Mouse (Mus musculus) forebrain, embryonic 10.5 days (tissue): ENCODE measurements at regions not wholly inside any gene's neighbourhood (a gene's known extent, or its start where the extent isn't known, plus 50 kb on each side); places are given as distances from the start of the nearest gene placed in this dataset.

Source experiments
- DNase-seq: peaks from one replicate; pipeline ENCODE4 v3.0.0-alpha.2; 2017; ENCODE audit warnings: low spot score; ENCODE audit errors: extremely low spot score
- H3K27ac ChIP-seq: fragments of 300-500 bp; sonication (generic); 2 replicates; pipeline ENCODE4 v1.5.1; 2016; ENCODE audit warnings: mild to moderate bottlenecking
- H3K27me3 ChIP-seq: fragments of 300-500 bp; sonication (generic); 2 replicates; pipeline ENCODE4 v1.6.1; 2016; ENCODE audit warnings: mild to moderate bottlenecking; ENCODE audit not compliant: poor library complexity, severe bottlenecking
- H3K36me3 ChIP-seq: fragments of 300-500 bp; sonication (generic); replicated peaks from 2 replicates; pipeline ENCODE4 v1.6.1; 2016; ENCODE audit warnings: mild to moderate bottlenecking, moderate library complexity
- H3K4me1 ChIP-seq: fragments of 300-500 bp; sonication (generic); 2 replicates; pipeline ENCODE4 v1.6.1; 2016
- H3K4me3 ChIP-seq: fragments of 300-500 bp; sonication (generic); 2 replicates; pipeline ENCODE4 v1.5.1; 2016; ENCODE audit warnings: mild to moderate bottlenecking, moderate library complexity
- H3K9me3 ChIP-seq: fragments of 300-500 bp; sonication (generic); 2 replicates; pipeline ENCODE4 v1.6.1; 2016; ENCODE audit warnings: mild to moderate bottlenecking, moderate library complexity
- WGBS: fragments of 180-500 bp; shearing (Covaris S2); methylation state at CpG from one replicate; pipeline ENCODE4 v1.1.7; 2016; 5-methylcytosine and 5-hydroxymethylcytosine counted together

GRCm38 (mm10) chr12:77131328-77131727 is 106.6 kb upstream of the Fut8 start:
- no peaks in the 10 kb centered on the region for H3K36me3 ChIP-seq
- H3K27ac ChIP-seq, result no peak overlapping the region
- 64% methylated on average over 7 of the region's 7 CpGs for WGBS
- H3K9me3 ChIP-seq, result no peaks in the 10 kb centered on the region
- DNase-seq, result no peak
- H3K27me3 ChIP-seq, result peaks cover 5% of the 10 kb centered on the region
- no peak overlapping the region for H3K4me3 ChIP-seq
- peaks cover 11% of the 10 kb centered on the region for H3K4me1 ChIP-seq

- no peak overlapping the region for H3K27ac ChIP-seq
- H3K4me1 ChIP-seq, result peaks cover 11% of the 10 kb centered on the region
- DNase-seq, result no peak
- H3K4me3 ChIP-seq, result no peak overlapping the region
- H3K27me3 ChIP-seq, result peaks cover 5% of the 10 kb centered on the region
- no peaks in the 10 kb centered on the region for H3K9me3 ChIP-seq
- 76% methylated on average over 6 of the region's 6 CpGs for WGBS
- no peaks in the 10 kb centered on the region for H3K36me3 ChIP-seq
Observed at GRCm38 (mm10) chr12:77130526-77130925, 107.4 kb upstream of the Fut8 start.

- no peak overlapping the region for H3K27ac ChIP-seq
- 56% methylated on average over 1 of the region's 1 CpGs for WGBS
- DNase-seq, result no peak
- H3K4me3 ChIP-seq, result no peak overlapping the region
- no peaks in the 10 kb centered on the region for H3K36me3 ChIP-seq
- H3K9me3 ChIP-seq, result no peaks in the 10 kb centered on the region
- H3K4me1 ChIP-seq, result 0 out of 2 replicates have a peak, but pooled peaks cover 4% of the 10 kb centered on the region
- no peaks in the 10 kb centered on the region for H3K27me3 ChIP-seq
Observed at GRCm38 (mm10) chr12:77124267-77124666, 113.7 kb upstream of the Fut8 start.

GRCm38 (mm10) chr12:77113516-77113915 is 124.4 kb upstream of the Fut8 start:
- Histone ChIP-seq H3K9me3 (no peaks in the 10 kb centered on the region), H3K4me1 (no peaks in the 10 kb centered on the region), H3K27ac (no peak overlapping the region), H3K36me3 (no peaks in the 10 kb centered on the region), H3K4me3 (no peak overlapping the region), H3K27me3 (no peaks in the 10 kb centered on the region)
- 86% methylated on average over 2 of the region's 2 CpGs for WGBS
- no peak for DNase-seq

GRCm38 (mm10) chr12:77112133-77112532 is 125.8 kb upstream of the Fut8 start:
- H3K4me1 ChIP-seq, result no peaks in the 10 kb centered on the region
- no peaks in the 10 kb centered on the region for H3K36me3 ChIP-seq
- WGBS, result 71% methylated on average over 2 of the region's 2 CpGs
- no peaks in the 10 kb centered on the region for H3K9me3 ChIP-seq
- no peak overlapping the region for H3K27ac ChIP-seq
- no peak for DNase-seq
- H3K27me3 ChIP-seq, result no peaks in the 10 kb centered on the region
- no peak overlapping the region for H3K4me3 ChIP-seq

- no peak for DNase-seq
- Histone ChIP-seq H3K9me3 (no peaks in the 10 kb centered on the region), H3K4me3 (no peak overlapping the region), H3K36me3 (no peaks in the 10 kb centered on the region), H3K27ac (no peak overlapping the region), H3K27me3 (no peaks in the 10 kb centered on the region), H3K4me1 (no peaks in the 10 kb centered on the region)
- WGBS, result 87% methylated on average over 3 of the region's 3 CpGs
Observed at GRCm38 (mm10) chr12:77107251-77107650, 130.7 kb upstream of the Fut8 start.

GRCm38 (mm10) chr12:77105887-77106600 is 131.9 kb upstream of the Fut8 start:
- WGBS, result 87% methylated on average over 4 of the region's 4 CpGs
- Histone ChIP-seq H3K36me3 (no peaks in the 10 kb centered on the region), H3K27ac (no peak overlapping the region), H3K9me3 (no peaks in the 10 kb centered on the region), H3K4me3 (no peak overlapping the region), H3K4me1 (no peaks in the 10 kb centered on the region), H3K27me3 (no peaks in the 10 kb centered on the region)
- DNase-seq, result no peak

- H3K27ac ChIP-seq, result no peak overlapping the region
- H3K9me3 ChIP-seq, result no peaks in the 10 kb centered on the region
- H3K4me3 ChIP-seq, result no peak overlapping the region
- no peak for DNase-seq
- no peaks in the 10 kb centered on the region for H3K27me3 ChIP-seq
- WGBS, result 91% methylated on average over 2 of the region's 2 CpGs
- no peaks in the 10 kb centered on the region for H3K4me1 ChIP-seq
- no peaks in the 10 kb centered on the region for H3K36me3 ChIP-seq
Observed at GRCm38 (mm10) chr12:77100482-77100881, 137.4 kb upstream of the Fut8 start.

GRCm38 (mm10) chr12:77099521-77099920 is 137.5 kb upstream of the Max start:
- Histone ChIP-seq H3K4me1 (no peaks in the 10 kb centered on the region), H3K9me3 (no peaks in the 10 kb centered on the region), H3K27me3 (no peaks in the 10 kb centered on the region), H3K27ac (no peak overlapping the region), H3K36me3 (no peaks in the 10 kb centered on the region), H3K4me3 (no peak overlapping the region)
- DNase-seq, result no peak
- 82% methylated on average over 5 of the region's 5 CpGs for WGBS

GRCm38 (mm10) chr12:77098821-77099220 is 136.8 kb upstream of the Max start:
- Histone ChIP-seq H3K9me3 (no peaks in the 10 kb centered on the region), H3K27ac (no peak overlapping the region), H3K27me3 (no peaks in the 10 kb centered on the region), H3K36me3 (no peaks in the 10 kb centered on the region), H3K4me1 (no peaks in the 10 kb centered on the region), H3K4me3 (no peak overlapping the region)
- WGBS, result 91% methylated on average over 4 of the region's 4 CpGs
- DNase-seq, result no peak

GRCm38 (mm10) chr12:77097831-77098230 is 135.8 kb upstream of the Max start:
- Histone ChIP-seq H3K9me3 (no peaks in the 10 kb centered on the region), H3K4me3 (no peak overlapping the region), H3K4me1 (no peaks in the 10 kb centered on the region), H3K36me3 (no peaks in the 10 kb centered on the region), H3K27me3 (no peaks in the 10 kb centered on the region), H3K27ac (no peak overlapping the region)
- WGBS, result 90% methylated on average over 2 of the region's 2 CpGs
- DNase-seq, result no peak

- DNase-seq, result no peak
- WGBS, result 86% methylated on average over 4 of the region's 4 CpGs
- no peak overlapping the region for H3K4me3 ChIP-seq
- H3K9me3 ChIP-seq, result no peaks in the 10 kb centered on the region
- no peak overlapping the region for H3K27ac ChIP-seq
- no peaks in the 10 kb centered on the region for H3K27me3 ChIP-seq
- H3K4me1 ChIP-seq, result no peaks in the 10 kb centered on the region
- no peaks in the 10 kb centered on the region for H3K36me3 ChIP-seq
Observed at GRCm38 (mm10) chr12:77096461-77096860, 134.5 kb upstream of the Max start.

GRCm38 (mm10) chr12:77094999-77095915 is 133.3 kb upstream of the Max start:
- DNase-seq, result no peak
- H3K9me3 ChIP-seq, result no peaks in the 10 kb centered on the region
- no peak overlapping the region for H3K27ac ChIP-seq
- no peaks in the 10 kb centered on the region for H3K4me1 ChIP-seq
- no peaks in the 10 kb centered on the region for H3K27me3 ChIP-seq
- H3K36me3 ChIP-seq, result no peaks in the 10 kb centered on the region
- H3K4me3 ChIP-seq, result no peak overlapping the region
- 85% methylated on average over 3 of the region's 3 CpGs for WGBS
